Mouse (Mus musculus) ovary, postnatal 10 days (tissue): ENCODE results near the gene Klk9.

Experiments used
- DNase-seq: peaks from one replicate; pipeline ENCODE4 v3.0.0; 2022; ENCODE audit warnings: low spot score

Gene Klk9

GRCm38 (mm10) chr7:43796355-43796754 lies 4.7 kb downstream of the Klk9 start:
- DNase-seq: no peak

GRCm38 (mm10) chr7:43797333-43797769 lies 5.7 kb downstream of the Klk9 start, which contains the start of gene Klk8:
Gene Klk8, plus strand, starts transcription at chr7:43797577.
- DNase-seq: no peak

GRCm38 (mm10) chr7:43797844-43798462 lies 6.3 kb downstream of the Klk9 start:
- no peak for DNase-seq

GRCm38 (mm10) chr7:43799876-43800275 lies 8.2 kb downstream of the Klk9 start:
- DNase-seq: no peak

GRCm38 (mm10) chr7:43810994-43811393 lies 19.3 kb downstream of the Klk9 start, which contains the start of gene Klk7:
Gene Klk7, plus strand, starts transcription at chr7:43811294.
- DNase-seq: no peak

- no peak for DNase-seq
Measured at GRCm38 (mm10) chr7:43815211-43815610, 23.5 kb downstream of the Klk9 start.

- DNase-seq: no peak
Measured at GRCm38 (mm10) chr7:43816746-43817145, 25.1 kb downstream of the Klk9 start.

- DNase-seq: no peak
Measured at GRCm38 (mm10) chr7:43821581-43821980, 29.9 kb downstream of the Klk9 start.

GRCm38 (mm10) chr7:43824199-43824598 lies 32.5 kb downstream of the Klk9 start, which contains the start of gene Klk6:
Gene Klk6, plus strand, starts transcription at chr7:43824499.
- DNase-seq: no peak

- no peak for DNase-seq
Measured at GRCm38 (mm10) chr7:43826056-43826455, 34.4 kb downstream of the Klk9 start.

GRCm38 (mm10) chr7:43827706-43828105 lies 36.0 kb downstream of the Klk9 start:
- DNase-seq: no peak

- DNase-seq: no peak
Measured at GRCm38 (mm10) chr7:43829006-43829405, 37.3 kb downstream of the Klk9 start.

- DNase-seq: no peak
Measured at GRCm38 (mm10) chr7:43841701-43842100, 50.0 kb downstream of the Klk9 start, which contains the start of gene Klk5. Gene Klk5, plus strand, starts transcription at chr7:43841971.

GRCm38 (mm10) chr7:43843801-43844200 lies 52.1 kb downstream of the Klk9 start:
- DNase-seq: no peak
